ENCODE assay signal across 10 mouse cellular contexts in genomic region chrX:52375129-52375528, GRCm38 (mm10).
DNase-seq lines count a peak whose midpoint lies in the region; ATAC-seq and TF ChIP-seq lines count a peak whose summit lies in the region.
"Had no signal": no experiment of that assay in that cellular context is flagged by ENCODE, and none has a peak within 500 bp of the region (broad histone marks: within the 10 kb centered on the region; RNA-seq: fewer than 3 reads in every experiment).

No protein-coding gene starts in this region.

- no peaks in the 10 kb centered on the region for H3K36me3 ChIP-seq in hindbrain, postnatal 0 days (ENCODE audit: insufficient read depth, low read length)
- H3K36me3 ChIP-seq in hindbrain, embryonic 14.5 days (replicated peaks; ENCODE audit: control insufficient read depth, insufficient read depth) = no peaks in the 10 kb centered on the region
- H3K36me3 ChIP-seq in CH12.LX (replicated peaks in 1 of 2; ENCODE audit: control insufficient read depth in 1 of 2, insufficient read depth in 1 of 2, low read length in 1 of 2) = no peaks in the 10 kb centered on the region
- H3K36me3 ChIP-seq: liver, embryonic 13.5 days had no signal

- no peaks in the 10 kb centered on the region for H3K9me3 ChIP-seq in hindbrain, postnatal 0 days (ENCODE audit: low read length)
- no peaks in the 10 kb centered on the region for H3K9me3 ChIP-seq in hindbrain, embryonic 14.5 days (ENCODE audit: control insufficient read depth, low read length)
- no peaks in the 10 kb centered on the region for H3K9me3 ChIP-seq in CH12.LX (replicated peaks; ENCODE audit: low read length)
- H3K9me3 ChIP-seq: liver, embryonic 13.5 days had no signal

- peak; percentile 51 for TF ChIP-seq CTCF in hindbrain, postnatal 0 days (IDR thresholded peaks at IDR 0.05; ENCODE audit: low read depth)
- peak in 1 of 2 experiments; percentile 46; a peak in 2 of 4 replicates for TF ChIP-seq CTCF in CH12.LX (conservative IDR thresholded peaks at IDR 0.05 in 1 of 2, IDR thresholded peaks at IDR 0.05 in 1 of 2; ENCODE audit: low read depth in 2 of 2, low read length in 2 of 2)

- TF ChIP-seq RAD21 in CH12.LX (IDR thresholded peaks at IDR 0.05; ENCODE audit: low read depth, low read length) = peak; percentile 12

- WGBS in hindbrain, postnatal 0 days = 58% methylated on average over 3 of the region's 3 CpGs
- 60% methylated on average over 3 of the region's 3 CpGs for WGBS in hindbrain, embryonic 14.5 days

- TF ChIP-seq POLR2A in CH12.LX (IDR thresholded peaks at IDR 0.05; ENCODE audit: low read depth, low read length) = no peak

- no peak for TF ChIP-seq EP300 in CH12.LX (IDR thresholded peaks at IDR 0.05; ENCODE audit: low read length)

- no peaks in the 10 kb centered on the region for H3K4me1 ChIP-seq in hindbrain, postnatal 0 days (ENCODE audit: insufficient read depth, low read length)
- no peaks in the 10 kb centered on the region for H3K4me1 ChIP-seq in hindbrain, embryonic 14.5 days (replicated peaks; ENCODE audit: control insufficient read depth, insufficient read depth, low read length)
- no peaks in the 10 kb centered on the region for H3K4me1 ChIP-seq in CH12.LX (ENCODE audit: control insufficient read depth in 1 of 2, insufficient read depth in 2 of 2)
- H3K4me1 ChIP-seq: liver, embryonic 13.5 days had no signal

- DNase-seq in hindbrain, postnatal 0 days (ENCODE audit: low spot score) = peak; percentile 12
- no peak for DNase-seq in hindbrain, embryonic 14.5 days (ENCODE audit: low spot score)
- peak; percentile 43 for DNase-seq in 3T3-L1 (ENCODE audit: low read depth, low spot score)
- DNase-seq in CH12.LX (ENCODE audit: extremely low read depth) = peak; percentile 12
- peak; percentile 38 to 43 for DNase-seq in kidney, postnatal 25 days
- DNase-seq in right cerebral cortex, adult 18-20 months = no peak
- DNase-seq: liver, embryonic 13.5 days; spleen, adult 18-20 months had no signal

- H3K79me2 ChIP-seq in CH12.LX (replicated peaks; ENCODE audit: control insufficient read depth, extremely low read depth, insufficient read depth, poor library complexity, severe bottlenecking) = no peaks in the 10 kb centered on the region

- H3K9ac ChIP-seq in hindbrain, postnatal 0 days (replicated peaks; ENCODE audit: low read length) = no peak overlapping the region
- H3K9ac ChIP-seq in hindbrain, embryonic 14.5 days = no peak overlapping the region
- H3K9ac ChIP-seq in CH12.LX (ENCODE audit: insufficient read depth, low read depth) = no peak overlapping the region
- H3K9ac ChIP-seq: liver, embryonic 13.5 days had no signal

- in situ Hi-C loops in CH12.LX (cut with MboI; ENCODE audit: low pct_ligation_motif_present, low pct_unique_long_range_greater_than_20kb, low sequenced_read_pairs) = no loop called here

- no peak overlapping the region for H3K27ac ChIP-seq in hindbrain, postnatal 0 days
- no peak overlapping the region for H3K27ac ChIP-seq in hindbrain, embryonic 14.5 days
- no peak overlapping the region for H3K27ac ChIP-seq in CH12.LX (ENCODE audit: insufficient read depth, low read depth)
- H3K27ac ChIP-seq: liver, embryonic 13.5 days had no signal

- H3K27me3 ChIP-seq in hindbrain, postnatal 0 days (ENCODE audit: insufficient read depth, low read length) = no peaks in the 10 kb centered on the region
- H3K27me3 ChIP-seq in hindbrain, embryonic 14.5 days (ENCODE audit: control insufficient read depth, insufficient read depth, low read length) = no peaks in the 10 kb centered on the region
- H3K27me3 ChIP-seq in CH12.LX (replicated peaks) = no peaks in the 10 kb centered on the region
- H3K27me3 ChIP-seq: liver, embryonic 13.5 days had no signal

- H3K4me2 ChIP-seq in hindbrain, postnatal 0 days (ENCODE audit: low read depth, low read length) = no peak overlapping the region
- H3K4me2 ChIP-seq in hindbrain, embryonic 14.5 days (replicated peaks) = no peak overlapping the region
- no peak overlapping the region for H3K4me2 ChIP-seq in CH12.LX (ENCODE audit: insufficient read depth, low read depth, poor library complexity, severe bottlenecking)
- H3K4me2 ChIP-seq: liver, embryonic 13.5 days had no signal

- no peak for ATAC-seq in hindbrain, postnatal 0 days
- no peak for ATAC-seq in hindbrain, embryonic 14.5 days (ENCODE audit: low FRiP score)
- no peak for ATAC-seq in megakaryocyte, adult 5-6 weeks (ENCODE audit: poor library complexity, severe bottlenecking)
- ATAC-seq: activated CD4-positive, CD25-positive, alpha-beta regulatory T cell, adult 4 months had no signal

- H3K4me3 ChIP-seq in hindbrain, postnatal 0 days (ENCODE audit: low read length) = no peak overlapping the region
- no peak overlapping the region for H3K4me3 ChIP-seq in hindbrain, embryonic 14.5 days (replicated peaks; ENCODE audit: low read length)
- H3K4me3 ChIP-seq in CH12.LX (replicated peaks in 1 of 3; ENCODE audit: low read depth in 2 of 3, low read length in 2 of 3, poor library complexity in 1 of 3) = no peak overlapping the region
- H3K4me3 ChIP-seq: liver, embryonic 13.5 days had no signal

- dilution Hi-C loops in CH12.LX (cut with MboI; ENCODE audit: extremely low pct_ligation_motif_present, extremely low pct_unique_long_range_greater_than_20kb, low sequenced_read_pairs) = no loop called here

TF ChIP-seq in CH12.LX, 34 proteins besides CTCF, POLR2A, EP300 and RAD21:
- TF ChIP-seq USF1 (IDR thresholded peaks at IDR 0.05; ENCODE audit: low read depth, low read length) (no peak), MEF2A (IDR thresholded peaks at IDR 0.05; ENCODE audit: borderline replicate concordance, low read depth, low read length) (no peak), GABPA (IDR thresholded peaks at IDR 0.05; ENCODE audit: insufficient replicate concordance, low read depth, low read length) (no peak), MAZ (IDR thresholded peaks at IDR 0.05; ENCODE audit: low read depth, low read length) (no peak), IRF4 (IDR thresholded peaks at IDR 0.05; ENCODE audit: low read depth, low read length) (no peak), ELF1 (IDR thresholded peaks at IDR 0.05; ENCODE audit: low read depth, low read length) (no peak), CHD1 (IDR thresholded peaks at IDR 0.05; ENCODE audit: low read depth, low read length) (no peak), JUND (conservative IDR thresholded peaks at IDR 0.05; ENCODE audit: low read depth, low read length) (no peak), MYC (IDR thresholded peaks at IDR 0.05; ENCODE audit: low read depth, low read length) (no peak), KAT2A (IDR thresholded peaks at IDR 0.05; ENCODE audit: insufficient replicate concordance, low read length) (no peak), RCOR1 (conservative IDR thresholded peaks at IDR 0.05; ENCODE audit: low read depth, low read length) (no peak), ETS1 (conservative IDR thresholded peaks at IDR 0.05; ENCODE audit: low read depth, low read length) (no peak), TBP (conservative IDR thresholded peaks at IDR 0.05; ENCODE audit: low read depth, low read length) (no peak), ZNF384 (IDR thresholded peaks at IDR 0.05; ENCODE audit: low read depth, low read length) (no peak), MAFK (IDR thresholded peaks at IDR 0.05; ENCODE audit: insufficient replicate concordance, low read length) (no peak), SMC3 (IDR thresholded peaks at IDR 0.05; ENCODE audit: low read depth, low read length) (no peak), ZC3H11A (IDR thresholded peaks at IDR 0.05; ENCODE audit: low read depth, low read length) (no peak), E2F4 (IDR thresholded peaks at IDR 0.05; ENCODE audit: insufficient replicate concordance, low read depth, low read length) (no peak), MAX (IDR thresholded peaks at IDR 0.05; ENCODE audit: low read length) (no peak), UBTF (IDR thresholded peaks at IDR 0.05; ENCODE audit: low read depth, low read length) (no peak)
TF ChIP-seq in CH12.LX: peak in this region for 0.

Comparison
In these comparisons a context has a peak if more than half of its experiments do, and no peak if none do; other contexts are left out.
1. DNase-seq: peak in hindbrain, postnatal 0 days (single experiment), 3T3-L1 (single experiment), CH12.LX (single experiment) and kidney, postnatal 25 days (2 of 2); none in hindbrain, embryonic 14.5 days (single experiment) and right cerebral cortex, adult 18-20 months (single experiment).